Mouse (Mus musculus): ENCODE measurements around the gene Neurod2. TPM values are rescaled to one million over a fixed set of nuclear protein-coding genes. Genes with fewer than 3 reads are reported as not detected.

Neurod2 gene
- polyA plus RNA-seq (2017; shearing (Covaris generic)): not detected

GRCm38 (mm10) chr11:98329081-98329959, at the start of gene Neurod2:
Gene Neurod2, minus strand, starts transcription at chr11:98329648.

GRCm38 (mm10) chr11:98358161-98359083, 29.0 kb upstream of the Neurod2 start, which contains the start of gene Stard3:
Gene Stard3, plus strand, starts transcription at chr11:98358368.

GRCm38 (mm10) chr11:98348083-98348961, 18.9 kb upstream of the Neurod2 start, which contains the start of gene Ppp1r1b:
Gene Ppp1r1b, plus strand, starts transcription at chr11:98348404.

Other genes starting within 250 kb of the Neurod2 start
- 10.7 TPM for gene Fbxl20, start 179.2 kb downstream of the Neurod2 start, polyA plus RNA-seq (2017; shearing (Covaris generic))
- gene Med1, start 136.4 kb downstream of the Neurod2 start, polyA plus RNA-seq (2017; shearing (Covaris generic)): 51.0 TPM
- 18.3 TPM for gene Cdk12, start 126.6 kb downstream of the Neurod2 start, polyA plus RNA-seq (2017; shearing (Covaris generic))
- not detected for gene Ppp1r1b, start 18.8 kb upstream of the Neurod2 start, polyA plus RNA-seq (2017; shearing (Covaris generic))
- gene Stard3, start 28.7 kb upstream of the Neurod2 start, polyA plus RNA-seq (2017; shearing (Covaris generic)): 84.3 TPM
- 0.29 TPM for gene Tcap, start 54.2 kb upstream of the Neurod2 start, polyA plus RNA-seq (2017; shearing (Covaris generic))
- gene Pnmt, start 56.8 kb upstream of the Neurod2 start, polyA plus RNA-seq (2017; shearing (Covaris generic)): not detected
- 12.4 TPM for gene Pgap3, start 70.8 kb upstream of the Neurod2 start, polyA plus RNA-seq (2017; shearing (Covaris generic))
- 0.26 TPM for gene Erbb2, start 82.8 kb upstream of the Neurod2 start, polyA plus RNA-seq (2017; shearing (Covaris generic))
- gene Mien1, start 109.3 kb upstream of the Neurod2 start, polyA plus RNA-seq (2017; shearing (Covaris generic)): 195 TPM
- gene Grb7, start 116.7 kb upstream of the Neurod2 start, polyA plus RNA-seq (2017; shearing (Covaris generic)): 10.5 TPM
- gene Ikzf3, start 216.4 kb upstream of the Neurod2 start, polyA plus RNA-seq (2017; shearing (Covaris generic)): 91.8 TPM
- 5.0 TPM for gene Zpbp2, start 221.4 kb upstream of the Neurod2 start, polyA plus RNA-seq (2017; shearing (Covaris generic))

Measured in activated CD4-positive, CD25-positive, alpha-beta regulatory T cell, adult 9 weeks (primary cell).